Mouse (Mus musculus): ENCODE measurements around the gene Reep3. TPM values are rescaled to one million over a fixed set of nuclear protein-coding genes. Genes with fewer than 3 reads are reported as not detected.

The Reep3 gene
- polyA plus RNA-seq, 1 experiment from 2014 or later: 77.4 TPM

DNA sequence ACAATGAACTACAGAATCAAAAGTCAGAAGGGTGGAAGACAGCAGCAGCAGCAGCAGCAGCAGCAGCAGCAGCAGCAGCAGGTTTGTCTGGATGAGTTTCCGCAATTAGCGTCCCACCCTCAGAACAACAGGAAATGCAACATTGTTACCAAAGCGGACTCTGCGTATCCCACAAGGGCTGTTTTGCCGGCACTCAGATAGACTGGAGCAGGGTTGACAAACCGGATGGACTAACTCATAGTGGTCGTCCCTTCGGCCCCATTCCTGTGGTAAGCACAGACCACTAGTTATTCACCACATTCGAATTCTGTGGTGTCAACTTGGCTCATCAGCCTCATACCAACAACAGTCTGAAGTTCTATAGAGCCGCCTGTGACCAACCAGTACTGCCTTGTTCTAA, 27.7 kb downstream of the Reep3 start:
- H3K4me3 ChIP-seq (ENCODE audit: low read depth, low read length): no peak overlapping the region
- H3K9me3 ChIP-seq (ENCODE audit: control insufficient read depth): no peaks in the 10 kb centered on the region
- TF ChIP-seq CTCF (IDR thresholded peaks at IDR 0.05; ENCODE audit: low read depth): no peak
- H3K27ac ChIP-seq (ENCODE audit: low read depth, low read length): no peak overlapping the region
- WGBS: 83% methylated on average over 10 of the region's 10 CpGs
- no peak overlapping the region for H3K4me2 ChIP-seq (replicated peaks; ENCODE audit: low read depth)
- ATAC-seq: no peak
- no peaks in the 10 kb centered on the region; the same call in 1 of the 2 replicates for H3K36me3 ChIP-seq (ENCODE audit: control insufficient read depth, insufficient read depth)
- H3K27me3 ChIP-seq (replicated peaks; ENCODE audit: control insufficient read depth, insufficient read depth, low read length): no peaks in the 10 kb centered on the region
- H3K9ac ChIP-seq (ENCODE audit: low read depth, low read length): no peak overlapping the region
- H3K4me1 ChIP-seq (replicated peaks; ENCODE audit: control insufficient read depth, insufficient read depth, low read length): no peaks in the 10 kb centered on the region

- Histone ChIP-seq H3K27me3 (replicated peaks; ENCODE audit: control insufficient read depth, insufficient read depth, low read length) (no peaks in the 10 kb centered on the region), H3K36me3 (ENCODE audit: control insufficient read depth, insufficient read depth) (no peaks in the 10 kb centered on the region; the same call in 1 of the 2 replicates), H3K9ac (ENCODE audit: low read depth, low read length) (no peak overlapping the region), H3K9me3 (ENCODE audit: control insufficient read depth) (no peaks in the 10 kb centered on the region), H3K4me2 (replicated peaks; ENCODE audit: low read depth) (no peak overlapping the region), H3K4me3 (ENCODE audit: low read depth, low read length) (no peak overlapping the region), H3K27ac (ENCODE audit: low read depth, low read length) (no peak overlapping the region), H3K4me1 (replicated peaks; ENCODE audit: control insufficient read depth, insufficient read depth, low read length) (no peaks in the 10 kb centered on the region)
- no peak for TF ChIP-seq CTCF (IDR thresholded peaks at IDR 0.05; ENCODE audit: low read depth)
- no peak for ATAC-seq
- WGBS: 76% methylated on average over 3 of the region's 3 CpGs
Measured at GRCm38 (mm10) chr10:67066421-67066820, 30.3 kb downstream of the Reep3 start.

DNA sequence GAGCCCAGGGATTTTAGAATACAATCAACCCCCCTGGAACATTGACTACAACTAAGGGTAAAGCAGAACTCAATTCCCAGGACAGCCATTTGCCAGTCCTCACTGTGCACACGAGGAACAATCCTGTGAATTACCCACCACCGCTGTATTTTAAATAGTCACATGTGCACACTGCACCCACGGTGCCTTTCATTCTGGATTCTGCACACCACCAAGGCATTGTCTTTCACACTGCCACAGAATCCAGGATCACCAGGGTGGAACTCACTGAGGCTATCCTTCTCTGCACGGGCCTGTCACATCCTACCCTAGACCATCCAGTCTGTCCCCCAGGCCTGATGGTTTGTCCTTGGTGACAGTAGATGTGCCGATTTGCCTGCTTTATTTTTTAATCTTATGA, 30.8 kb downstream of the Reep3 start:
- TF ChIP-seq CTCF (IDR thresholded peaks at IDR 0.05; ENCODE audit: low read depth): no peak
- no peak for ATAC-seq
- H3K27me3 ChIP-seq (replicated peaks; ENCODE audit: control insufficient read depth, insufficient read depth, low read length): no peaks in the 10 kb centered on the region
- H3K4me3 ChIP-seq (ENCODE audit: low read depth, low read length): no peak overlapping the region
- H3K36me3 ChIP-seq (ENCODE audit: control insufficient read depth, insufficient read depth): no peaks in the 10 kb centered on the region; the same call in 1 of the 2 replicates
- WGBS: 46% methylated on average over 5 of the region's 5 CpGs
- 0 out of 2 replicates have a peak overlapping the region, but pooled peaks have one; percentile 11 for H3K9ac ChIP-seq (ENCODE audit: low read depth, low read length)
- no peak overlapping the region for H3K27ac ChIP-seq (ENCODE audit: low read depth, low read length)
- no peaks in the 10 kb centered on the region for H3K9me3 ChIP-seq (ENCODE audit: control insufficient read depth)
- H3K4me2 ChIP-seq (replicated peaks; ENCODE audit: low read depth): no peak overlapping the region
- H3K4me1 ChIP-seq (replicated peaks; ENCODE audit: control insufficient read depth, insufficient read depth, low read length): no peaks in the 10 kb centered on the region

- Histone ChIP-seq H3K4me2 (replicated peaks; ENCODE audit: low read depth) (no peak overlapping the region), H3K9ac (ENCODE audit: low read depth, low read length) (no peak overlapping the region), H3K27me3 (replicated peaks; ENCODE audit: control insufficient read depth, insufficient read depth, low read length) (no peaks in the 10 kb centered on the region), H3K4me3 (ENCODE audit: low read depth, low read length) (no peak overlapping the region), H3K9me3 (ENCODE audit: control insufficient read depth) (no peaks in the 10 kb centered on the region), H3K4me1 (replicated peaks; ENCODE audit: control insufficient read depth, insufficient read depth, low read length) (no peaks in the 10 kb centered on the region), H3K36me3 (ENCODE audit: control insufficient read depth, insufficient read depth) (no peaks in the 10 kb centered on the region; the same call in 1 of the 2 replicates), H3K27ac (ENCODE audit: low read depth, low read length) (no peak overlapping the region)
- 46% methylated on average over 7 of the region's 7 CpGs for WGBS
- TF ChIP-seq CTCF (IDR thresholded peaks at IDR 0.05; ENCODE audit: low read depth): no peak
- no peak for ATAC-seq
Measured at GRCm38 (mm10) chr10:67065277-67065887, 31.4 kb downstream of the Reep3 start.

DNA sequence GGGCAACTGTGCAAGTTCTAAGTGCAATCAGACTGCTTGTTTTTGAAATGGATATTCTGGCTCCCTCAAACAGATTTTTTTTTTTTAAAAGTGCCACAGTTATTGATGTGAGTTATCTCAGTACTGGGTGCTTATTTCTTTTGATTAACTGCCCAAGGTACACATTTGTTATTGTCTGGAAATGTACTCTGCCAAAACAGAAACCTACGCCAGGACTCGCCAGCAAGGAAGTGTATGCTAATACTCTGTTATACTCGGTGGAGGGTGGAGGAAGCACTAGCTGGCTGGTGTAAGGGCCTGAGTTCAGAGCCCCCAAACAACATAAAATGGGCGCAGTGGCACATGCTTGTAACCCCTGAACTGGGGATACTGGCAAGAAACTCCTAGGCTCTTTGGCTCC, 34.9 kb downstream of the Reep3 start:
- H3K27ac ChIP-seq (ENCODE audit: low read depth, low read length): no peak overlapping the region
- 57% methylated on average over 4 of the region's 4 CpGs for WGBS

DNA sequence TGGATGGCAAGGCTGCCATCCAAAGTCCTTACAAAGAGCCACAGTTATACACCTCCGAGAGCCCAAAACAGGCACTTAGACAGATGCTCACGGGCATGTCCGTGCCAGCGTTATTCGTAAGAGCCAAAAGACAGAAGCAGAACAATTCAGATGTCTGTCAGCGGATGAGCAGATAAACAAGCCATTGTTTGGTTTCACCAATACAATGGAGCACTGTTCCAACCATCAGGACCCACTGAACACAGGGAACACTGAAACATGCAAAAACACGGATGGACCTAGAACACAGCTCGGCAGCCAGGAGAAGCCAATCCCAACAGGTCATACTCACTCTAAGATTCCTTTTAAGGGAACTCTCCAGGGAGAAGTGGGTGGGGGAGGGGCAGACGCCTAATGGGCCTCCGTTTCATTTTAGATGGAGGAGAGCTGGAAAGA, 35.4 kb downstream of the Reep3 start:
- Histone ChIP-seq H3K9ac (ENCODE audit: low read depth, low read length) (no peak overlapping the region), H3K4me2 (replicated peaks; ENCODE audit: low read depth) (no peak overlapping the region; the same call in 1 of the 2 replicates), H3K27ac (ENCODE audit: low read depth, low read length) (no peak overlapping the region), H3K36me3 (ENCODE audit: control insufficient read depth, insufficient read depth) (no peaks in the 10 kb centered on the region), H3K9me3 (ENCODE audit: control insufficient read depth) (no peaks in the 10 kb centered on the region), H3K4me1 (replicated peaks; ENCODE audit: control insufficient read depth, insufficient read depth, low read length) (no peaks in the 10 kb centered on the region), H3K27me3 (replicated peaks; ENCODE audit: control insufficient read depth, insufficient read depth, low read length) (no peaks in the 10 kb centered on the region), H3K4me3 (ENCODE audit: low read depth, low read length) (no peak overlapping the region)
- WGBS: 62% methylated on average over 10 of the region's 10 CpGs
- ATAC-seq: no peak
- TF ChIP-seq CTCF (IDR thresholded peaks at IDR 0.05; ENCODE audit: low read depth): no peak

More for the DNA sequence above, 34.9 kb downstream of the Reep3 start:
- H3K36me3 ChIP-seq (ENCODE audit: control insufficient read depth, insufficient read depth): no peaks in the 10 kb centered on the region
- no peak overlapping the region for H3K4me2 ChIP-seq (replicated peaks; ENCODE audit: low read depth)
- H3K9me3 ChIP-seq (ENCODE audit: control insufficient read depth): no peaks in the 10 kb centered on the region
- no peak overlapping the region for H3K9ac ChIP-seq (ENCODE audit: low read depth, low read length)
- H3K27me3 ChIP-seq (replicated peaks; ENCODE audit: control insufficient read depth, insufficient read depth, low read length): no peaks in the 10 kb centered on the region
- no peak for TF ChIP-seq CTCF (IDR thresholded peaks at IDR 0.05; ENCODE audit: low read depth)
- no peak overlapping the region for H3K4me3 ChIP-seq (ENCODE audit: low read depth, low read length)
- no peaks in the 10 kb centered on the region for H3K4me1 ChIP-seq (replicated peaks; ENCODE audit: control insufficient read depth, insufficient read depth, low read length)
- ATAC-seq: no peak

Measured in intestine, postnatal 0 days (tissue).